Mouse (Mus musculus): ENCODE results near the gene Olfr670. TPM values are rescaled to one million over a fixed set of nuclear protein-coding genes. Genes with fewer than 3 reads are reported as not detected.
"Not testable (repeated sequence)": the region's sequence is repeated elsewhere in the genome, so short reads cannot be mapped to it uniquely, and the experiment has no call there.

Olfr670 gene
- not detected in 2 replicates for polyA plus RNA-seq (2016; fragmentation: Nextera tagmentation; extraction: Ambion mirVana)

GRCm38 (mm10) chr7:104962520-104962919 is at the start of gene Olfr670:
Gene Olfr670 (minus strand): TSS chr7:104962620.
- 88% methylated on average over 1 of the region's 1 CpGs for WGBS
- no peak within 1 kb of the TSS for H3K4me3 ChIP-seq
- H3K27ac ChIP-seq, result no peak within 1 kb of the TSS
- no peaks in the 10 kb centered on the region for H3K4me1 ChIP-seq
- no peaks in the 10 kb centered on the region for H3K36me3 ChIP-seq
- no peaks in the 10 kb centered on the region for H3K9me3 ChIP-seq (replicated peaks)
- no peaks in the 10 kb centered on the region for H3K27me3 ChIP-seq (ENCODE audit: low read depth, poor library complexity, severe bottlenecking)
- DNase-seq (ENCODE audit: low spot score), result no peak

- no peak for DNase-seq (ENCODE audit: low spot score)
- H3K4me1 ChIP-seq, result no peaks in the 10 kb centered on the region
- H3K27me3 ChIP-seq (ENCODE audit: low read depth, poor library complexity, severe bottlenecking), result no peaks in the 10 kb centered on the region
- no peaks in the 10 kb centered on the region for H3K9me3 ChIP-seq (replicated peaks)
- no peak within 1 kb of the TSS for H3K4me3 ChIP-seq
- H3K36me3 ChIP-seq, result no peaks in the 10 kb centered on the region
- H3K27ac ChIP-seq, result no peak within 1 kb of the TSS
Observed at GRCm38 (mm10) chr7:105001929-105002328, 39.5 kb upstream of the Olfr670 start, which contains the start of gene Olfr672. Gene Olfr672 (minus strand): TSS chr7:105002029.

GRCm38 (mm10) chr7:104979026-104979425 is 16.6 kb upstream of the Olfr670 start, which contains the start of gene Olfr671:
Gene Olfr671 (minus strand): TSS chr7:104979126.
- Histone ChIP-seq H3K27ac (no peak within 1 kb of the TSS), H3K36me3 (no peaks in the 10 kb centered on the region), H3K4me1 (no peaks in the 10 kb centered on the region), H3K4me3 (no peak within 1 kb of the TSS), H3K9me3 (replicated peaks) (0 out of 2 replicates have a peak, but pooled peaks cover 1% of the 10 kb centered on the region), H3K27me3 (ENCODE audit: low read depth, poor library complexity, severe bottlenecking) (no peaks in the 10 kb centered on the region)
- 89% methylated on average over 1 of the region's 1 CpGs for WGBS
- DNase-seq (ENCODE audit: low spot score), result no peak

- 81% methylated on average over 2 of the region's 2 CpGs for WGBS
- H3K9me3 ChIP-seq (replicated peaks); H3K27ac ChIP-seq; DNase-seq (ENCODE audit: low spot score); H3K27me3 ChIP-seq (ENCODE audit: low read depth, poor library complexity, severe bottlenecking); H3K36me3 ChIP-seq; H3K4me3 ChIP-seq; H3K4me1 ChIP-seq: not testable (repeated sequence)
Observed at GRCm38 (mm10) chr7:104972507-104972906, 10.1 kb upstream of the Olfr670 start.

GRCm38 (mm10) chr7:104950234-104950633 is 12.2 kb downstream of the Olfr670 start:
- H3K9me3 ChIP-seq (replicated peaks); DNase-seq (ENCODE audit: low spot score); H3K4me1 ChIP-seq; H3K4me3 ChIP-seq; H3K36me3 ChIP-seq; H3K27me3 ChIP-seq (ENCODE audit: low read depth, poor library complexity, severe bottlenecking); H3K27ac ChIP-seq: not testable (repeated sequence)
- 95% methylated on average over 16 of the region's 16 CpGs for WGBS

GRCm38 (mm10) chr7:104933940-104934339 is 28.5 kb downstream of the Olfr670 start, which contains the start of gene Olfr669:
Gene Olfr669 (plus strand): TSS chr7:104934240.
- no peak for DNase-seq (ENCODE audit: low spot score)
- no peak within 1 kb of the TSS for H3K4me3 ChIP-seq
- 86% methylated on average over 1 of the region's 1 CpGs for WGBS
- H3K27me3 ChIP-seq (ENCODE audit: low read depth, poor library complexity, severe bottlenecking), result no peaks in the 10 kb centered on the region
- H3K36me3 ChIP-seq, result no peaks in the 10 kb centered on the region
- no peaks in the 10 kb centered on the region for H3K4me1 ChIP-seq
- no peak within 1 kb of the TSS for H3K27ac ChIP-seq
- no peaks in the 10 kb centered on the region for H3K9me3 ChIP-seq (replicated peaks)

- no peaks in the 10 kb centered on the region for H3K4me1 ChIP-seq
- H3K27me3 ChIP-seq (ENCODE audit: low read depth, poor library complexity, severe bottlenecking), result no peaks in the 10 kb centered on the region
- 79% methylated on average over 1 of the region's 1 CpGs for WGBS
- DNase-seq (ENCODE audit: low spot score), result no peak
- no peaks in the 10 kb centered on the region for H3K9me3 ChIP-seq (replicated peaks)
- H3K27ac ChIP-seq, result no peak within 1 kb of the TSS
- H3K4me3 ChIP-seq, result no peak within 1 kb of the TSS
- no peaks in the 10 kb centered on the region for H3K36me3 ChIP-seq
Observed at GRCm38 (mm10) chr7:104927957-104928356, 34.5 kb downstream of the Olfr670 start, which contains the start of gene Olfr668. Gene Olfr668 (minus strand): TSS chr7:104928057.

- Histone ChIP-seq H3K27me3 (ENCODE audit: low read depth, poor library complexity, severe bottlenecking) (no peaks in the 10 kb centered on the region), H3K9me3 (replicated peaks) (no peaks in the 10 kb centered on the region), H3K36me3 (no peaks in the 10 kb centered on the region), H3K27ac (no peak within 1 kb of the TSS), H3K4me1 (no peaks in the 10 kb centered on the region), H3K4me3 (no peak within 1 kb of the TSS)
- DNase-seq (ENCODE audit: low spot score), result no peak
- 89% methylated on average over 1 of the region's 1 CpGs for WGBS
Observed at GRCm38 (mm10) chr7:104921382-104921781, 41.0 kb downstream of the Olfr670 start, which contains the start of gene Olfr667. Gene Olfr667 (minus strand): TSS chr7:104921482.

Other genes starting within 250 kb of the Olfr670 start
- not detected in 2 replicates for gene Usp17le, start 185.2 kb downstream of the Olfr670 start, polyA plus RNA-seq (2016; fragmentation: Nextera tagmentation; extraction: Ambion mirVana)
- gene Usp17lb, start 120.0 kb downstream of the Olfr670 start, polyA plus RNA-seq (2016; fragmentation: Nextera tagmentation; extraction: Ambion mirVana), result not detected in 2 replicates
- gene Usp17la, start 105.6 kb downstream of the Olfr670 start, polyA plus RNA-seq (2016; fragmentation: Nextera tagmentation; extraction: Ambion mirVana), result not detected in 2 replicates
- gene Olfr665, start 84.6 kb downstream of the Olfr670 start, polyA plus RNA-seq (2016; fragmentation: Nextera tagmentation; extraction: Ambion mirVana), result not detected in 2 replicates
- gene Olfr666, start 66.7 kb downstream of the Olfr670 start, polyA plus RNA-seq (2016; fragmentation: Nextera tagmentation; extraction: Ambion mirVana), result not detected in 2 replicates
- not detected in 2 replicates for gene Olfr667, start 41.1 kb downstream of the Olfr670 start, polyA plus RNA-seq (2016; fragmentation: Nextera tagmentation; extraction: Ambion mirVana)
- gene Olfr668, start 34.6 kb downstream of the Olfr670 start, polyA plus RNA-seq (2016; fragmentation: Nextera tagmentation; extraction: Ambion mirVana), result not detected in 2 replicates
- gene Olfr669, start 28.4 kb downstream of the Olfr670 start, polyA plus RNA-seq (2016; fragmentation: Nextera tagmentation; extraction: Ambion mirVana), result not detected in 2 replicates
- not detected in 2 replicates for gene Olfr671, start 16.5 kb upstream of the Olfr670 start, polyA plus RNA-seq (2016; fragmentation: Nextera tagmentation; extraction: Ambion mirVana)
- gene Olfr672, start 39.4 kb upstream of the Olfr670 start, polyA plus RNA-seq (2016; fragmentation: Nextera tagmentation; extraction: Ambion mirVana), result not detected in 2 replicates
- not detected in 2 replicates for gene Olfr675, start 65.8 kb upstream of the Olfr670 start, polyA plus RNA-seq (2016; fragmentation: Nextera tagmentation; extraction: Ambion mirVana)
- gene Olfr676, start 70.1 kb upstream of the Olfr670 start, polyA plus RNA-seq (2016; fragmentation: Nextera tagmentation; extraction: Ambion mirVana), result not detected in 2 replicates
- not detected in 2 replicates for gene Olfr677, start 88.8 kb upstream of the Olfr670 start, polyA plus RNA-seq (2016; fragmentation: Nextera tagmentation; extraction: Ambion mirVana)
- not detected in 2 replicates for gene Olfr678, start 101.9 kb upstream of the Olfr670 start, polyA plus RNA-seq (2016; fragmentation: Nextera tagmentation; extraction: Ambion mirVana)
- gene Olfr679, start 118.6 kb upstream of the Olfr670 start, polyA plus RNA-seq (2016; fragmentation: Nextera tagmentation; extraction: Ambion mirVana), result not detected in 2 replicates
- not detected in 2 replicates for gene Olfr680-ps1, start 130.2 kb upstream of the Olfr670 start, polyA plus RNA-seq (2016; fragmentation: Nextera tagmentation; extraction: Ambion mirVana)
- gene Olfr681, start 154.2 kb upstream of the Olfr670 start, polyA plus RNA-seq (2016; fragmentation: Nextera tagmentation; extraction: Ambion mirVana), result not detected in 2 replicates
- gene Olfr683, start 184.4 kb upstream of the Olfr670 start, polyA plus RNA-seq (2016; fragmentation: Nextera tagmentation; extraction: Ambion mirVana), result not detected in 2 replicates
- not detected in 2 replicates for gene Olfr684, start 201.0 kb upstream of the Olfr670 start, polyA plus RNA-seq (2016; fragmentation: Nextera tagmentation; extraction: Ambion mirVana)
- not detected in 2 replicates for gene Olfr685, start 223.4 kb upstream of the Olfr670 start, polyA plus RNA-seq (2016; fragmentation: Nextera tagmentation; extraction: Ambion mirVana)
- gene Olfr686, start 244.9 kb upstream of the Olfr670 start, polyA plus RNA-seq (2016; fragmentation: Nextera tagmentation; extraction: Ambion mirVana), result not detected in 2 replicates

Data from limb, embryonic 10.5 days (tissue).